Mouse (Mus musculus) skeletal muscle tissue, postnatal 0 days (tissue): ENCODE results near the gene Snd1. TPM values are rescaled to one million over a fixed set of nuclear protein-coding genes. Genes with fewer than 3 reads are reported as not detected.

Experiments
- polyA plus RNA-seq: library from polyadenylated mRNA; unstranded; fragments of >200 nt; fragmentation: Nextera tagmentation; extraction: Ambion mirVana; gene quantifications from 2 replicates; pipeline ENCODE4 v1.2.1, GENCODE M21; 2015

The Snd1 gene
- polyA plus RNA-seq: 37.3 and 42.5 TPM in 2 replicates

GRCm38 (mm10) chr6:28474839-28475238, at the start of gene Snd1:
Snd1 (plus strand) TSS chr6:28475139.

DNA sequence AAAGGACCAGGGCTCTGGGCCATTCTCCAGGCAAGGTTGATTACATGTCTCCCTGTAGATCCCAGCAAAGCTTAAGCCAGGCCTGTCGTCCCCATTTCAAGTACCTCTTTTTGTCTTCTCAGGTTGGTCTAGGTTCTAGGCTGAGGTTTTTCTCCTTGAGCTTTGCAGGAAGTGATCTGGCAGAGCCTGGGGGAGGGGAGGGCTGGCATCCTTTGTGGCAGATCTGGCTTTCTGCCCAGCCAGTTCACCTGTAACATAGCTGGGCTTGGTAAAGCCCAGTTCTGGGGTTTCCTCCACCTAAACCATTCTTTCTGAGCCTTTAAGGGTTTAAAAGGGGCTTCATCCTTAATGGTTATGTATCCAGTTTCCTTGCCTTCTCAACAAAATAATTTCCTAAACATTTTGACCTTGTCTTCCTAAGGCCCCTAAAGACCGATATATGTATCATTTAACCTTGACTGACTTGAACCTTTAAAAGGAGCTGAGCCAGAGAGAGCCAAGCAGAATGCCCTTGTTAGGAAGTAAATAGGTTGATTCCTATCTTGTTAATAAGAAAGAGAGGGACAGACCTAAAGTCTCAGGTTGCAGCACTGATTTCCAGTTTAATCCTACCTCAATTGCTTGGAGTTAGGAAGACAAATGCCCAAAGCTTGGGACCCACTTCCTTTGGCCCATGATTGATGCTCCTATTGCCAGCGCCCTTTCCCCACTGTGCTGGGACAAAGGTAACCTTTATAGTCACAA, 47.7 kb upstream of the Snd1 start, which contains the start of gene Fscn3:
Gene Fscn3, plus strand, starts transcription at position 694 of the 744 bp plus-strand sequence.

GRCm38 (mm10) chr6:28428290-28428689, 46.6 kb upstream of the Snd1 start, which contains the start of gene Gcc1:
Gcc1 (minus strand) TSS chr6:28428390.

GRCm38 (mm10) chr6:28449253-28449652, 25.7 kb upstream of the Snd1 start, which contains the start of gene Pax4:
Pax4 (minus strand) TSS chr6:28449353.

GRCm38 (mm10) chr6:28831011-28831853, 356.3 kb downstream of the Snd1 start, which contains the start of gene Lrrc4:
Lrrc4 (minus strand) TSS chr6:28831747.

Other genes starting within 250 kb of the Snd1 start
- 10.5 and 11.8 TPM in 2 replicates for gene Zfp800, start 77.1 kb upstream of the Snd1 start, polyA plus RNA-seq
- 172 and 211 TPM in 2 replicates for gene Arf5, start 51.6 kb upstream of the Snd1 start, polyA plus RNA-seq
- gene Fscn3, start 47.4 kb upstream of the Snd1 start, polyA plus RNA-seq: not detected in 2 replicates
- gene Gcc1, start 46.7 kb upstream of the Snd1 start, polyA plus RNA-seq: 4.8 and 5.2 TPM in 2 replicates
- gene Pax4, start 25.8 kb upstream of the Snd1 start, polyA plus RNA-seq: not detected in 2 replicates